Mouse (Mus musculus) ES-E14 (cell line): ENCODE results near the gene Gm14226.

Experiments used
- CHD2 ChIP-seq: IDR thresholded peaks from 2 replicates; pipeline ENCODE4 v1.6.1; 2014; ENCODE audit warnings: mild to moderate bottlenecking, low read depth, low read length, inconsistent platforms
- HCFC1 ChIP-seq: IDR thresholded peaks from 2 replicates; pipeline ENCODE4 v1.6.1; 2012; ENCODE audit warnings: low read length, inconsistent platforms, borderline replicate concordance; ENCODE audit not compliant: insufficient read depth
- MAFK ChIP-seq: IDR thresholded peaks from 2 replicates; pipeline ENCODE4 v1.6.1; 2014; ENCODE audit warnings: mild to moderate bottlenecking, low read depth, low read length, inconsistent platforms; ENCODE audit not compliant: insufficient read depth
- ZC3H11A ChIP-seq: IDR thresholded peaks from 2 replicates; pipeline ENCODE4 v1.6.1; 2012; ENCODE audit warnings: low read depth, mild to moderate bottlenecking, inconsistent platforms, low read length, borderline replicate concordance

GRCm38 (mm10) chr2:155045075-155045474 is 27.0 kb downstream of the Gm14226 start:
- TF ChIP-seq MAFK (no peak), CHD2 (no peak), HCFC1 (no peak), ZC3H11A (no peak)
